Mouse (Mus musculus) CH12.LX (cell line): Measurements from ENCODE around the gene Usp32. TPM values are rescaled to one million over a fixed set of nuclear protein-coding genes. Genes with fewer than 3 reads are reported as not detected.

ENCODE experiments used
- DNase-seq: peaks from one replicate; pipeline ENCODE4 v3.0.0-alpha.2; 2013; ENCODE audit errors: extremely low read depth
- H3K27ac ChIP-seq: 2 replicates; pipeline ENCODE4 v1.5.1; 2012; ENCODE audit warnings: low read depth, mild to moderate bottlenecking, control low read depth, moderate library complexity; ENCODE audit not compliant: insufficient read depth
- H3K27me3 ChIP-seq: replicated peaks from 2 replicates; pipeline ENCODE3; 2012; ENCODE audit warnings: inconsistent platforms
- H3K36me3 ChIP-seq, 2 experiments: replicated peaks in 1 of 2; 2 replicates each; pipeline versions ENCODE3 to v1.6.1; 2012; ENCODE audit warnings: inconsistent platforms in 1 of 2, low read length in 1 of 2, mild to moderate bottlenecking in 1 of 2, mixed read lengths in 1 of 2, moderate library complexity in 1 of 2; ENCODE audit not compliant: control insufficient read depth in 1 of 2, insufficient read depth in 1 of 2
- H3K4me1 ChIP-seq, 2 experiments: 2 replicates each; pipeline ENCODE4 v1.6.1; 2012; ENCODE audit warnings: inconsistent platforms in 1 of 2, moderate library complexity in 1 of 2; ENCODE audit not compliant: insufficient read depth in 2 of 2, control insufficient read depth in 1 of 2
- H3K4me2 ChIP-seq: 2 replicates; pipeline ENCODE4 v1.6.1; 2012; ENCODE audit warnings: low read depth, mild to moderate bottlenecking, control low read depth; ENCODE audit not compliant: poor library complexity, insufficient read depth, severe bottlenecking
- H3K4me3 ChIP-seq, 3 experiments: fragments of 150-350 bp in 1 of 3; sonication (generic) in 1 of 3; replicated peaks in 1 of 3; 2 replicates each; pipeline versions ENCODE3 to v1.5.1; 2011 to 2012; ENCODE audit warnings: low read depth in 2 of 3, low read length in 2 of 3, mild to moderate bottlenecking in 2 of 3, moderate library complexity in 2 of 3, control low read depth in 1 of 3, improper control_type of control experiment in 1 of 3, inconsistent platforms in 1 of 3, mixed read lengths in 1 of 3; ENCODE audit not compliant: poor library complexity in 1 of 3
- H3K79me2 ChIP-seq: replicated peaks from 2 replicates; pipeline ENCODE4 v1.6.1; 2012; ENCODE audit warnings: mild to moderate bottlenecking, moderate library complexity; ENCODE audit not compliant: control insufficient read depth, poor library complexity, insufficient read depth, severe bottlenecking; ENCODE audit errors: extremely low read depth
- H3K9ac ChIP-seq: 2 replicates; pipeline ENCODE4 v1.6.1; 2012; ENCODE audit warnings: low read depth, mild to moderate bottlenecking, control low read depth, moderate library complexity; ENCODE audit not compliant: insufficient read depth
- H3K9me3 ChIP-seq: replicated peaks from 2 replicates; pipeline ENCODE3; 2012; ENCODE audit warnings: low read length, inconsistent platforms, mixed read lengths
- CHD1 ChIP-seq: IDR thresholded peaks from 2 replicates; pipeline ENCODE4 v1.6.1; 2012; ENCODE audit warnings: low read depth, low read length, improper control_type of control experiment, inconsistent platforms
- CHD2 ChIP-seq: IDR thresholded peaks from 2 replicates; pipeline ENCODE4 v1.6.1; 2011; ENCODE audit warnings: low read length, improper control_type of control experiment
- CTCF ChIP-seq, 2 experiments: IDR thresholded peaks in 1 of 2; conservative IDR thresholded peaks in 1 of 2; 2 replicates each; pipeline ENCODE4 v1.5.1; 2011 to 2012; ENCODE audit warnings: low read depth in 2 of 2, low read length in 2 of 2, improper control_type of control experiment in 1 of 2, inconsistent platforms in 1 of 2, mild to moderate bottlenecking in 1 of 2, moderate library complexity in 1 of 2
- ELF1 ChIP-seq: IDR thresholded peaks from 2 replicates; pipeline ENCODE4 v1.6.1; 2014; ENCODE audit warnings: low read depth, mild to moderate bottlenecking, inconsistent platforms, low read length, improper control_type of control experiment
- GABPA ChIP-seq: IDR thresholded peaks from 2 replicates; pipeline ENCODE4 v1.6.1; 2012; ENCODE audit warnings: low read depth, low read length, improper control_type of control experiment, inconsistent platforms; ENCODE audit not compliant: insufficient replicate concordance
- IRF4 ChIP-seq: IDR thresholded peaks from 2 replicates; pipeline ENCODE4 v1.6.1; 2014; ENCODE audit warnings: low read depth, mild to moderate bottlenecking, inconsistent platforms, low read length, improper control_type of control experiment
- JUN ChIP-seq: IDR thresholded peaks from 2 replicates; pipeline ENCODE4 v1.6.1; 2011; ENCODE audit warnings: low read depth, mild to moderate bottlenecking, low read length, improper control_type of control experiment, moderate library complexity; ENCODE audit not compliant: insufficient read depth
- JUND ChIP-seq: conservative IDR thresholded peaks from 2 replicates; pipeline ENCODE4 v1.6.1; 2011; ENCODE audit warnings: low read depth, low read length, improper control_type of control experiment
- KAT2A ChIP-seq: IDR thresholded peaks from 2 replicates; pipeline ENCODE4 v1.6.1; 2012; ENCODE audit warnings: low read length, improper control_type of control experiment, inconsistent platforms; ENCODE audit not compliant: insufficient replicate concordance
- MAFK ChIP-seq: IDR thresholded peaks from 2 replicates; pipeline ENCODE4 v1.6.1; 2011; ENCODE audit warnings: low read length, improper control_type of control experiment; ENCODE audit not compliant: insufficient replicate concordance
- MAZ ChIP-seq: IDR thresholded peaks from 2 replicates; pipeline ENCODE4 v1.6.1; 2012; ENCODE audit warnings: low read depth, mild to moderate bottlenecking, inconsistent platforms, low read length, improper control_type of control experiment, moderate library complexity
- PAX5 ChIP-seq: IDR thresholded peaks from 2 replicates; pipeline ENCODE4 v1.6.1; 2012; ENCODE audit warnings: low read length, inconsistent platforms, mixed read lengths
- POLR2A ChIP-seq: IDR thresholded peaks from 2 replicates; pipeline ENCODE4 v1.6.1; 2011; ENCODE audit warnings: low read depth, mild to moderate bottlenecking, improper control_type of control experiment, low read length
- POLR2AphosphoS2 ChIP-seq: IDR thresholded peaks from 2 replicates; pipeline ENCODE4 v1.6.1; 2011; ENCODE audit warnings: low read depth, low read length, improper control_type of control experiment
- RAD21 ChIP-seq: IDR thresholded peaks from 2 replicates; pipeline ENCODE4 v1.6.1; 2011; ENCODE audit warnings: low read depth, mild to moderate bottlenecking, low read length, improper control_type of control experiment, moderate library complexity
- TBP ChIP-seq: conservative IDR thresholded peaks from 2 replicates; pipeline ENCODE4 v1.6.1; 2011; ENCODE audit warnings: low read depth, low read length, improper control_type of control experiment
- TCF12 ChIP-seq: IDR thresholded peaks from 2 replicates; pipeline ENCODE4 v1.6.1; 2014; ENCODE audit warnings: low read depth, mild to moderate bottlenecking, inconsistent platforms, low read length, improper control_type of control experiment
- UBTF ChIP-seq: IDR thresholded peaks from 2 replicates; pipeline ENCODE4 v1.6.1; 2012; ENCODE audit warnings: low read depth, mild to moderate bottlenecking, inconsistent platforms, low read length, improper control_type of control experiment, moderate library complexity
- ZKSCAN1 ChIP-seq: IDR thresholded peaks from 2 replicates; pipeline ENCODE4 v1.6.1; 2012; ENCODE audit warnings: low read depth, inconsistent platforms, low read length, improper control_type of control experiment, borderline replicate concordance
- dilution Hi-C: fragments of 300-500 bp; cut with MboI; formaldehyde crosslinking; loops from 2 replicates; pipeline ENCODE4 v1.14.3; 2020; ENCODE audit warnings: low sequenced_read_pairs; ENCODE audit not compliant: extremely low pct_unique_long_range_greater_than_20kb, extremely low pct_ligation_motif_present
- in situ Hi-C: fragments of 300-500 bp; cut with MboI; formaldehyde crosslinking; loops from 3 replicates; pipeline ENCODE4 v1.14.3; 2019; ENCODE audit warnings: low sequenced_read_pairs, low pct_ligation_motif_present, low pct_unique_long_range_greater_than_20kb, mixed read lengths
- polyA plus RNA-seq: library from polyadenylated mRNA; unstranded; fragments of >175 nt; gene quantifications from 2 replicates; pipeline ENCODE4 v1.2.1, GENCODE M21; 2012; ENCODE audit warnings: low read depth; ENCODE audit not compliant: insufficient read length
- total RNA-seq, 2 experiments: library from RNA; depleted of rRNA; stranded (reverse); fragments of 300-350 nt in 1 of 2; fragments of >200 nt in 1 of 2; gene quantifications; 2 replicates each; pipeline ENCODE4 v1.2.3; 2012 to 2014

Usp32 gene
- total and polyA plus RNA-seq, 3 experiments, result 7.4 to 12.0 (median 11.8) TPM

GRCm38 (mm10) chr11:85126257-85127102, 13.5 kb downstream of the Usp32 start (continued):
- 0 out of 2 replicates have a peak, but pooled peaks have one; percentile 35 for TF ChIP-seq MAFK
- no peak for TF ChIP-seq JUN

GRCm38 (mm10) chr11:85123267-85123992, 16.5 kb downstream of the Usp32 start:
- DNase-seq, result no peak
- peaks cover 0 to 2% of the 10 kb centered on the region in 2 experiments for H3K36me3 ChIP-seq
- TF ChIP-seq JUN, result no peak
- in situ Hi-C loops (no loop called here), dilution Hi-C loops (no loop called here)
- H3K27ac ChIP-seq, result no peak overlapping the region
- H3K4me3 ChIP-seq, result no peak overlapping the region
- H3K27me3 ChIP-seq, result no peaks in the 10 kb centered on the region
- H3K9ac ChIP-seq, result 0 out of 2 replicates have a peak overlapping the region, but pooled peaks have one; percentile 47
- no peaks in the 10 kb centered on the region for H3K9me3 ChIP-seq
- H3K4me1 ChIP-seq, result peaks cover 2 to 41% of the 10 kb centered on the region in 2 experiments; a peak in 3 of 4 replicates
- peaks cover 13% of the 10 kb centered on the region for H3K79me2 ChIP-seq
- H3K4me2 ChIP-seq, result peak overlapping the region; percentile 35; the same call in 1 of the 2 replicates

GRCm38 (mm10) chr11:85122073-85122472, 17.9 kb downstream of the Usp32 start:
- Histone ChIP-seq H3K4me2 (no peak overlapping the region), H3K36me3 (peaks cover 0 to 2% of the 10 kb centered on the region in 2 experiments), H3K79me2 (peaks cover 14% of the 10 kb centered on the region), H3K4me1 (peaks cover 2 to 38% of the 10 kb centered on the region in 2 experiments; a peak in 3 of 4 replicates)
- no peak for DNase-seq
- TF ChIP-seq RAD21 (no peak), TCF12 (no peak), TBP (no peak), CHD2 (no peak), KAT2A (no peak), MAZ (no peak), ZKSCAN1 (no peak), POLR2A (no peak), POLR2AphosphoS2 (no peak), MAFK (no peak), CHD1 (no peak), UBTF (no peak), JUND (no peak), IRF4 (no peak), GABPA (no peak), ELF1 (no peak), PAX5 (no peak), CTCF (conservative IDR thresholded peaks at IDR 0.05 in 1 of 2, IDR thresholded peaks at IDR 0.05 in 1 of 2; ENCODE audit: low read depth in 2 of 2, low read length in 2 of 2) (no peak)
- TF ChIP-seq, all 38 proteins: peak for 0
- Histone ChIP-seq H3K27me3 (no peaks in the 10 kb centered on the region), H3K4me3 (no peak overlapping the region), H3K27ac (no peak overlapping the region), H3K9ac (no peak overlapping the region), H3K9me3 (no peaks in the 10 kb centered on the region)
- dilution Hi-C loops (no loop called here), in situ Hi-C loops (no loop called here)
